In genomic region chr11:52615622-52616021, GRCm38 (mm10) we compare ENCODE assay signal across 18 mouse cellular contexts.
"Had no signal": no experiment of that assay in that cellular context is flagged by ENCODE, and none has a peak within 500 bp of the region (broad histone marks: within the 10 kb centered on the region; RNA-seq: fewer than 3 reads in every experiment).

No protein-coding gene starts in this region.

- ATAC-seq: liver, embryonic 12.5 days; midbrain, embryonic 16.5 days had no signal

- H3K27me3 ChIP-seq: liver, embryonic 12.5 days; midbrain, embryonic 12.5 days; neural tube, embryonic 13.5 days had no signal

- H3K9ac ChIP-seq: liver, embryonic 12.5 days; liver, embryonic 14.5 days; midbrain, embryonic 12.5 days; neural tube, embryonic 13.5 days; neural tube, embryonic 15.5 days had no signal

- H3K4me2 ChIP-seq: liver, embryonic 12.5 days; midbrain, embryonic 12.5 days; neural tube, embryonic 13.5 days; neural tube, embryonic 15.5 days had no signal

- H3K4me1 ChIP-seq: liver, embryonic 12.5 days had no signal

- H3K36me3 ChIP-seq: liver, embryonic 12.5 days; midbrain, embryonic 10.5 days; midbrain, embryonic 12.5 days; neural tube, embryonic 13.5 days; neural tube, embryonic 15.5 days had no signal

- H3K4me3 ChIP-seq: liver, embryonic 12.5 days; midbrain, embryonic 10.5 days; midbrain, embryonic 12.5 days; myocyte; neural tube, embryonic 13.5 days; neural tube, embryonic 15.5 days had no signal

- H3K9me3 ChIP-seq: liver, embryonic 12.5 days; midbrain, embryonic 10.5 days; midbrain, embryonic 12.5 days; neural tube, embryonic 15.5 days had no signal

- DNase-seq: lung, postnatal 10 days; midbrain, embryonic 14.5 days; retina, postnatal 1 day; right cerebral cortex, adult 18-20 months; right cerebral cortex, postnatal 25 days; right cerebral cortex, postnatal 4 days; spleen, adult 18-20 months; thymus, adult 18-20 months; thymus, postnatal 14 days; thymus, postnatal 36 days had no signal

- H3K27ac ChIP-seq: liver, embryonic 12.5 days; liver, embryonic 14.5 days; midbrain, embryonic 10.5 days; midbrain, embryonic 12.5 days; neural tube, embryonic 13.5 days; neural tube, embryonic 15.5 days had no signal
